Mouse (Mus musculus): ENCODE data around the gene Prkra. TPM values are rescaled to one million over a fixed set of nuclear protein-coding genes. Genes with fewer than 3 reads are reported as not detected.

The Prkra gene
- polyA plus RNA-seq, 1 experiment: 15.5 TPM

- no peaks in the 10 kb centered on the region for H3K27me3 ChIP-seq (ENCODE audit: control insufficient read depth, insufficient read depth, low read length)
- WGBS: 57% methylated on average over 3 of the region's 3 CpGs
- TF ChIP-seq POLR2A (IDR thresholded peaks at IDR 0.05; ENCODE audit: low read depth, low read length): no peak
- no peak for TF ChIP-seq CTCF (IDR thresholded peaks at IDR 0.05; ENCODE audit: extremely low read depth, insufficient read length, insufficient replicate concordance, low read depth, low read length)
- H3K4me1 ChIP-seq (ENCODE audit: control insufficient read depth, insufficient read depth, insufficient read length, low read length): peaks cover 2% of the 10 kb centered on the region; the same call in 1 of the 2 replicates
- H3K36me3 ChIP-seq (ENCODE audit: control insufficient read depth, insufficient read depth, low read length): no peaks in the 10 kb centered on the region
- peak overlapping the region; percentile 46; the same call in 1 of the 2 replicates for H3K27ac ChIP-seq (ENCODE audit: insufficient read depth, low read depth, low read length)
- no peak overlapping the region for H3K4me3 ChIP-seq (ENCODE audit: low read depth, low read length)
These were observed 35.8 kb downstream of the Prkra start for GRCm38 (mm10) chr2:76611996-76612395.

GRCm38 (mm10) chr2:76610326-76611104 is 37.3 kb downstream of the Prkra start:
- 21% methylated on average over 10 of the region's 10 CpGs for WGBS
- H3K36me3 ChIP-seq (ENCODE audit: control insufficient read depth, insufficient read depth, low read length): no peaks in the 10 kb centered on the region
- H3K27ac ChIP-seq (ENCODE audit: insufficient read depth, low read depth, low read length): peak overlapping the region; percentile 62
- TF ChIP-seq CTCF (IDR thresholded peaks at IDR 0.05; ENCODE audit: extremely low read depth, insufficient read length, insufficient replicate concordance, low read depth, low read length): no peak
- TF ChIP-seq POLR2A (IDR thresholded peaks at IDR 0.05; ENCODE audit: low read depth, low read length): no peak
- no peaks in the 10 kb centered on the region for H3K27me3 ChIP-seq (ENCODE audit: control insufficient read depth, insufficient read depth, low read length)
- no peak overlapping the region for H3K4me3 ChIP-seq (ENCODE audit: low read depth, low read length)
- peaks cover 2% of the 10 kb centered on the region; the same call in 1 of the 2 replicates for H3K4me1 ChIP-seq (ENCODE audit: control insufficient read depth, insufficient read depth, insufficient read length, low read length)

DNA sequence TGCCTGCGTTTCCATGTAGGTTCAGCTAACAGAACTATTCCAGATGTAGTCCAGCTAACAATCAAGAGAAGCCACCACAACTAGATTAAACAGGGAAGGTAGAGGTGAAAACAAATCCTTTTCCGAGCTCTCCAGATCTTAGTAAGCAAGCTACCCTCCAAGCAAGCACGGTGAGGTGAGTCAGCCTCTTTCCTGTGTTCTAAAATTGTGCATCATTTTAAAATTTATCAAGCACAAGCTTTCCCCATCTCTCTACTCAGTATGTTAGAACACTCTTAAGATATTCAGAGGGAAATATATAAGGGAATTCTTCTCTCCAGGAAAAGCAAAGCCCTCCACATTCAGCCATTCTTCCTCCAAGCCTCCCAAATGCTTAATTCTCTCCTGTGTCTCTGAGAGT is 41.1 kb downstream of the Prkra start:
- WGBS: 85% methylated on average over 3 of the region's 3 CpGs
- TF ChIP-seq POLR2A (IDR thresholded peaks at IDR 0.05; ENCODE audit: low read depth, low read length): no peak
- TF ChIP-seq CTCF (IDR thresholded peaks at IDR 0.05; ENCODE audit: extremely low read depth, insufficient read length, insufficient replicate concordance, low read depth, low read length): no peak
- H3K27me3 ChIP-seq (ENCODE audit: control insufficient read depth, insufficient read depth, low read length): no peaks in the 10 kb centered on the region

DNA sequence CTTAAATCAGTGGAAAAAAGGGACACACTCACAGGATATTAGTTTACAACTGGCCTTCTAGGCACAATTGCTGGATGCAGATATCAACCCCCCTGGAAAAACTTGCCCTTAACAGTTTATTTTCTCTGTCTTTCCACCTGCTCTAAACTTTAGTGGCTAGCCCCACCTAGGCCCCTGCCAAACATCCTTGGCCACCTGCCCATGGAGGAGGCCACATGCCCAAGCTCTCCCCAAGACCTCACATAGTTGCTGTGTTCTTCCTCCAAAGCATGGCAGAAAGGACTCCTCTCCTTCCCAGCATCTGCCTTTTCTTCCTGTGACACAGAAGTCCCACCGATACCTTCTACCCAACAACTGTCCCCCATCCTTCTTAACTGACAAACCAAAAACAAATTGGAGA is 45.6 kb downstream of the Prkra start:
- Histone ChIP-seq H3K4me3 (ENCODE audit: low read depth, low read length) (no peak overlapping the region), H3K4me1 (ENCODE audit: control insufficient read depth, insufficient read depth, insufficient read length, low read length) (no peaks in the 10 kb centered on the region), H3K27me3 (ENCODE audit: control insufficient read depth, insufficient read depth, low read length) (no peaks in the 10 kb centered on the region), H3K36me3 (ENCODE audit: control insufficient read depth, insufficient read depth, low read length) (0 out of 2 replicates have a peak, but pooled peaks cover 2% of the 10 kb centered on the region), H3K27ac (ENCODE audit: insufficient read depth, low read depth, low read length) (no peak overlapping the region)
- 98% methylated on average over 1 of the region's 1 CpGs for WGBS
- TF ChIP-seq POLR2A (IDR thresholded peaks at IDR 0.05; ENCODE audit: low read depth, low read length) (no peak), CTCF (IDR thresholded peaks at IDR 0.05; ENCODE audit: extremely low read depth, insufficient read length, insufficient replicate concordance, low read depth, low read length) (no peak)

More for the DNA sequence above, 41.1 kb downstream of the Prkra start:
- no peak overlapping the region for H3K27ac ChIP-seq (ENCODE audit: insufficient read depth, low read depth, low read length)
- no peaks in the 10 kb centered on the region; the same call in 1 of the 2 replicates for H3K4me1 ChIP-seq (ENCODE audit: control insufficient read depth, insufficient read depth, insufficient read length, low read length)
- H3K4me3 ChIP-seq (ENCODE audit: low read depth, low read length): no peak overlapping the region
- H3K36me3 ChIP-seq (ENCODE audit: control insufficient read depth, insufficient read depth, low read length): no peaks in the 10 kb centered on the region

DNA sequence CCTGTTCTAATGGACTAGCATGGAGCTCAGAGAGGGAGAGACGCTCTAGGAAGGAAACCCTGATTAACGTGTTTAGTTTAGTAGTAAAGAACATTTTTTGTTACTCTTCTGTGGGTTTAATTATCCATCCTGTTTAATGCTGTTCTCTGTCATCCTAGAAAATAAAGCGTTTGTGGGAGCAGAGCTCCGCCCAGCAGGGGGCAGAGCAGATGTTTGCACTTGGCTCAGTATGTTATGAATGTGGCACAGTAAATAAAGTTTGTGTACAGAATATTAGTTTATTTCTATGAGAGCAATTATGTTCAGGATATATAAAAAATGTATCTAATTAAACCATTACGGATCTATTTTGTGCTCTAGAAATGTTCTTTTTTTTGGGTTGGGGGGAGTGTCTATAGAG is 48.6 kb downstream of the Prkra start:
- Histone ChIP-seq H3K36me3 (ENCODE audit: control insufficient read depth, insufficient read depth, low read length) (peaks cover 11% of the 10 kb centered on the region), H3K27me3 (ENCODE audit: control insufficient read depth, insufficient read depth, low read length) (no peaks in the 10 kb centered on the region), H3K4me1 (ENCODE audit: control insufficient read depth, insufficient read depth, insufficient read length, low read length) (no peaks in the 10 kb centered on the region), H3K27ac (ENCODE audit: insufficient read depth, low read depth, low read length) (no peak overlapping the region), H3K4me3 (ENCODE audit: low read depth, low read length) (no peak overlapping the region)
- TF ChIP-seq POLR2A (IDR thresholded peaks at IDR 0.05; ENCODE audit: low read depth, low read length): no peak
- TF ChIP-seq CTCF (IDR thresholded peaks at IDR 0.05; ENCODE audit: extremely low read depth, insufficient read length, insufficient replicate concordance, low read depth, low read length): peak; percentile 67; the same call in 1 of the 2 replicates
- 61% methylated on average over 5 of the region's 5 CpGs for WGBS

DNA sequence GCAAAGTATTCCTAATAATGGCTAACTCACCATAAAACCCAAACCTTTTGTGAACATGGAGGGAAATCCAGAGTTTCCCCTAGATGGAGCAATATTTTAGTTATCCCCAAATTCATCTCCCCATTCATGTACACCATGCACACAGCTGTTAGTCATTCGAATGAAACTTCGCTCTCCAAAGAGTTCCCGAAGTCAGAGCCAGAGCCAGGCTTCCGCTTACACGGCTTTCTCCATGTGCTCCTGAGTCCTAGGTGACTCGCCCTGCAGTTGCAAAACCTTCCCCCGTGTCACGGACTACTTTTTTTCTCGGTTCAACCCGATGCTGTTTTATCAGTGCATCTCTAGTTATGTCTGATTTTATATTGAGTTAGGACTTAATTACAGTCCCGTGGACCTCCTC is 50.3 kb downstream of the Prkra start:
- no peaks in the 10 kb centered on the region for H3K27me3 ChIP-seq (ENCODE audit: control insufficient read depth, insufficient read depth, low read length)
- WGBS: 73% methylated on average over 11 of the region's 11 CpGs
- no peak overlapping the region for H3K4me3 ChIP-seq (ENCODE audit: low read depth, low read length)

GRCm38 (mm10) chr2:76592401-76592924 is 55.4 kb downstream of the Prkra start:
- 72% methylated on average over 3 of the region's 3 CpGs for WGBS
- Histone ChIP-seq H3K36me3 (ENCODE audit: control insufficient read depth, insufficient read depth, low read length) (peaks cover 27% of the 10 kb centered on the region), H3K4me1 (ENCODE audit: control insufficient read depth, insufficient read depth, insufficient read length, low read length) (no peaks in the 10 kb centered on the region), H3K27ac (ENCODE audit: insufficient read depth, low read depth, low read length) (no peak overlapping the region), H3K4me3 (ENCODE audit: low read depth, low read length) (no peak overlapping the region), H3K27me3 (ENCODE audit: control insufficient read depth, insufficient read depth, low read length) (no peaks in the 10 kb centered on the region)
- no peak for TF ChIP-seq POLR2A (IDR thresholded peaks at IDR 0.05; ENCODE audit: low read depth, low read length)
- no peak for TF ChIP-seq CTCF (IDR thresholded peaks at IDR 0.05; ENCODE audit: extremely low read depth, insufficient read length, insufficient replicate concordance, low read depth, low read length)

More for the DNA sequence above, 50.3 kb downstream of the Prkra start:
- Histone ChIP-seq H3K36me3 (ENCODE audit: control insufficient read depth, insufficient read depth, low read length) (peaks cover 15% of the 10 kb centered on the region), H3K4me1 (ENCODE audit: control insufficient read depth, insufficient read depth, insufficient read length, low read length) (no peaks in the 10 kb centered on the region), H3K27ac (ENCODE audit: insufficient read depth, low read depth, low read length) (no peak overlapping the region)
- TF ChIP-seq POLR2A (IDR thresholded peaks at IDR 0.05; ENCODE audit: low read depth, low read length) (no peak), CTCF (IDR thresholded peaks at IDR 0.05; ENCODE audit: extremely low read depth, insufficient read length, insufficient replicate concordance, low read depth, low read length) (no peak)

Data from small intestine, adult 2 months (tissue).